Mouse (Mus musculus) monocyte, adult 5-6 weeks (primary cell): ENCODE data around the gene Ddb2. TPM values are rescaled to one million over a fixed set of nuclear protein-coding genes. Genes with fewer than 3 reads are reported as not detected.

Experiments used
- ATAC-seq: fragments of 153-309, 156-312 bp; replicated peaks from 2 replicates; pipeline ENCODE4 v1.8.0; 2017; ENCODE audit warnings: mild to moderate bottlenecking; ENCODE audit not compliant: low TSS enrichment, insufficient number of reproducible peaks, severe bottlenecking, poor library complexity, low FRiP score
- total RNA-seq: library from RNA; stranded (forward); fragments of 200-1000, 200-491, 200-594 nt; gene quantifications from 3 replicates; pipeline ENCODE4 v1.2.3, GENCODE M21; 2017

Ddb2 gene
- total RNA-seq: 8.5 to 15.4 TPM (median 8.8 TPM) in 3 replicates

GRCm38 (mm10) chr2:91236601-91237510 is at the start of gene Ddb2:
Gene Ddb2, minus strand, starts transcription at chr2:91236982.
- ATAC-seq: peak; percentile 98

- peak; percentile 56; the same call in 1 of the 2 replicates for ATAC-seq
Measured at GRCm38 (mm10) chr2:91285885-91286505, 49.2 kb upstream of the Ddb2 start.

- no peak for ATAC-seq
Measured at GRCm38 (mm10) chr2:91284375-91285199, 47.8 kb upstream of the Ddb2 start.

GRCm38 (mm10) chr2:91283972-91284371 is 47.2 kb upstream of the Ddb2 start:
- no peak for ATAC-seq

- ATAC-seq: no peak
Measured at GRCm38 (mm10) chr2:91281366-91281765, 44.6 kb upstream of the Ddb2 start.

- no peak for ATAC-seq
Measured at GRCm38 (mm10) chr2:91279372-91279755, 42.6 kb upstream of the Ddb2 start.

GRCm38 (mm10) chr2:91278749-91279371 is 42.1 kb upstream of the Ddb2 start:
- ATAC-seq: no peak

- no peak for ATAC-seq
Measured at GRCm38 (mm10) chr2:91269687-91270133, 32.9 kb upstream of the Ddb2 start.

GRCm38 (mm10) chr2:91268706-91269105 is 31.9 kb upstream of the Ddb2 start:
- no peak for ATAC-seq

GRCm38 (mm10) chr2:91268042-91268441 is 31.3 kb upstream of the Ddb2 start:
- ATAC-seq: no peak

GRCm38 (mm10) chr2:91264711-91265681 is 28.2 kb upstream of the Ddb2 start, which contains the start of gene Arfgap2:
Gene Arfgap2, plus strand, starts transcription at chr2:91264974.
- ATAC-seq: peak; percentile 91

GRCm38 (mm10) chr2:91263692-91264660 is 27.2 kb upstream of the Ddb2 start:
- ATAC-seq: no peak

GRCm38 (mm10) chr2:91259493-91259892 is 22.7 kb upstream of the Ddb2 start:
- ATAC-seq: no peak

GRCm38 (mm10) chr2:91258830-91259229 is 22.0 kb upstream of the Ddb2 start:
- ATAC-seq: no peak

GRCm38 (mm10) chr2:91258054-91258453 is 21.3 kb upstream of the Ddb2 start:
- ATAC-seq: no peak

GRCm38 (mm10) chr2:91257126-91257980 is 20.6 kb upstream of the Ddb2 start:
- ATAC-seq: no peak
